Mouse (Mus musculus) naive thymus-derived CD4-positive, alpha-beta T cell, adult 5 months (primary cell): Measurements from ENCODE around the gene Foxa1. TPM values are rescaled to one million over a fixed set of nuclear protein-coding genes. Genes with fewer than 3 reads are reported as not detected.

ENCODE experiments used
- polyA plus RNA-seq: library from polyadenylated mRNA; unstranded; fragments of 100-300 nt; shearing (Covaris generic); gene quantifications from one replicate; pipeline ENCODE4 v1.2.1, GENCODE M21; 2017

The Foxa1 gene
- not detected for polyA plus RNA-seq

DNA sequence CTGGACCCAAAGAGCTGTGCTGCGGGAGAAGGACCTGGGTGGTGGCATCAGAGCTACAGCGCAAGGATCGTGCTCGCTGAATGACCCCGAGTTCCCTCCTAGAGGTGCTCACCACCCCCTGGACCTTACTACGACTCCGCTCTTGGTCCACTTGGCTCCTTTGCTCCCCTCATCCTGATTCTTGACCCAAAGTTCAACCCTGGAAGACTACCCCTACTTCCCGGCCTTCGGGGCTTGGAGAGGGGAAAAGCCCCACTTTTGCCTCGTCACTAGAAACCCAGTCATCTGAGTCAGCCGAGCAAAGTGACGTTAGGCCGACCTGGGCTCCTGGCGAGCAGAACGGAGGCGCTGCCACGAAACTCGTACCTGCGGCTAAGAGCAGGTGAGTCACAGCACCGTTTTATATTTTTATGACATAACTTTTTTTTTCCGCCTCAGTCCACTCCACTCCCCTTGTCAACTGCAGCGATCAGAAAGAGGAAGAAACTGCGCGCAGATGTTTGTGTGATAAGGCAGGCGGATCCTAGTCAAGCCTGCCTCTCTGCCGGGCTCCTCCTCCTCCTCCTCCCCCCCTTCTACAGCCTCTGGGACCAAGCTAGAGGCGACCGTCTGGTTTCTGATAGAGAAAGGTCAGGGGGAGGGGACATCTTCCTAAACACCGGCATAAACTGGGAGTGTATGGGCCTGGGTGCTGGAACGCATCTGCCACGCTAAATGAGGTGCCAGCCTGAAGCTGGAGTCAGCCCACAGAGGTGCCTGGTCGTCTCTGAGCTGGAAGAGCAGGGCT is at the start of gene Foxa1:
Gene Foxa1 (minus strand): TSS at position 502 of the 787 bp plus-strand sequence.

DNA sequence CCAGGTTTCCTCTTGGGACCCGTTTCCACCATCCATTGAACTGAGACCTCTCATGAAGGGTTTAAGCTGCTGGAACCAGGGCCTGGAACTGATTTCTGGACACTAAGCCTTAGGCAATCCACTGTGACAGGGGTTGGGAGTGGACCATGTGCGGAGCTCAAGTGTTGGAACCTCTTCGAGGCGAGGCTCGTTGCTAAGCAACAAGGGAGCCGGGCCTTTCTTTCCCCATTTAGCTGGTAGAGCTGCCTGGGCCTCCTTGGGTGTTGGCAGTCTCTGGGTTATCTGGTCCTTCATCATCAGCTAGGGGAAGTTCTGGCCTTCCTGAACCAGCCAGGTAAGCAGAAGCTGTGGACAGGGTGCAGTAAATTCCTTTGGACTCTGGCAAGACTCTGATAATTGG is 17.2 kb upstream of the Foxa1 start, which contains the start of gene Ttc6:
Gene Ttc6 (plus strand): TSS at position 205 of the 400 bp plus-strand sequence.

Other genes starting within 250 kb of the Foxa1 start
- not detected for gene Ttc6, start 17.2 kb upstream of the Foxa1 start, polyA plus RNA-seq